Mouse (Mus musculus) embryonic facial prominence, embryonic 11.5 days (tissue): ENCODE results near the gene Narf. TPM values are rescaled to one million over a fixed set of nuclear protein-coding genes. Genes with fewer than 3 reads are reported as not detected.
A peak's percentile ranks its signal among the peaks of the same experiment; 100 is the strongest.

Source experiments
- ATAC-seq: fragments of 200-750 bp; cut with Nextera tagmentation; replicated peaks from 2 replicates; pipeline ENCODE4 v1.8.0; 2017; ENCODE audit warnings: low read depth; ENCODE audit not compliant: insufficient number of reproducible peaks, low FRiP score, low TSS enrichment
- DNase-seq: peaks from one replicate; pipeline ENCODE4 v3.0.0-alpha.2; 2015; ENCODE audit warnings: low spot score
- H3K27ac ChIP-seq: fragments of 300-500 bp; sonication (generic); replicated peaks from 2 replicates; pipeline ENCODE4 v1.5.1; 2014; ENCODE audit warnings: mild to moderate bottlenecking, low read depth, low read length, control low read depth
- H3K27me3 ChIP-seq: fragments of 300-500 bp; sonication (generic); 2 replicates; pipeline ENCODE4 v1.6.1; 2014; ENCODE audit warnings: mild to moderate bottlenecking, low read length, moderate library complexity, mixed read lengths; ENCODE audit not compliant: control insufficient read depth, insufficient read depth
- H3K36me3 ChIP-seq: fragments of 300-500 bp; sonication (generic); replicated peaks from 2 replicates; pipeline ENCODE4 v1.6.1; 2014; ENCODE audit warnings: low read depth, mild to moderate bottlenecking, low read length, moderate library complexity, mixed read lengths; ENCODE audit not compliant: control insufficient read depth, insufficient read depth
- H3K4me1 ChIP-seq: fragments of 300-500 bp; sonication (generic); 2 replicates; pipeline ENCODE4 v1.6.1; 2014; ENCODE audit warnings: low read length, mixed read lengths; ENCODE audit not compliant: control insufficient read depth, insufficient read depth
- H3K4me2 ChIP-seq: fragments of 300-500 bp; sonication (generic); 2 replicates; pipeline ENCODE4 v1.6.1; 2014; ENCODE audit warnings: low read depth, mild to moderate bottlenecking, control low read depth, low read length, moderate library complexity
- H3K4me3 ChIP-seq: fragments of 300-500 bp; sonication (generic); 2 replicates; pipeline ENCODE4 v1.5.1; 2014; ENCODE audit warnings: low read depth, low read length, control low read depth
- H3K9ac ChIP-seq: fragments of 300-500 bp; sonication (generic); replicated peaks from 2 replicates; pipeline ENCODE4 v1.6.1; 2014; ENCODE audit warnings: mild to moderate bottlenecking, control low read depth, low read length
- H3K9me3 ChIP-seq: fragments of 300-500 bp; sonication (generic); replicated peaks from 2 replicates; pipeline ENCODE4 v1.6.1; 2016; ENCODE audit warnings: mild to moderate bottlenecking, low read length, inconsistent platforms, mixed read lengths; ENCODE audit not compliant: control insufficient read depth
- WGBS: fragments of 180-500 bp; shearing (Covaris S2); extraction: QIAGEN DNeasy Blood & Tissue Kit; methylation state at CpG from one replicate; pipeline ENCODE4 v1.1.7; 2014; 5-methylcytosine and 5-hydroxymethylcytosine counted together
- polyA plus RNA-seq: library from polyadenylated mRNA; unstranded; fragments of >200 nt; fragmentation: Nextera tagmentation; extraction: Ambion mirVana; gene quantifications from 2 replicates; pipeline ENCODE4 v1.2.1, GENCODE M21; 2014

The Narf gene
- polyA plus RNA-seq, 1 experiment from 2014 or later, result 62.2 TPM

- no peaks in the 10 kb centered on the region for H3K9me3 ChIP-seq
- H3K4me2 ChIP-seq, result peak within 1 kb of the TSS; percentile 64
- no peaks in the 10 kb centered on the region; the same call in 1 of the 2 replicates for H3K36me3 ChIP-seq
- ATAC-seq, result peak; percentile 87
- DNase-seq, result peak; percentile 83
- no peak within 1 kb of the TSS for H3K27ac ChIP-seq
- peak within 1 kb of the TSS; percentile 61 for H3K4me3 ChIP-seq
- no peaks in the 10 kb centered on the region; the same call in 1 of the 2 replicates for H3K4me1 ChIP-seq
- H3K27me3 ChIP-seq, result no peaks in the 10 kb centered on the region
- H3K9ac ChIP-seq, result peak within 1 kb of the TSS; percentile 68
- under 1% methylated on average over 23 of the region's 23 CpGs for WGBS
These were observed 8.0 kb upstream of the Narf start, which contains the start of gene Cybc1 for GRCm38 (mm10) chr11:121229018-121229439. Gene Cybc1 (minus strand): TSS chr11:121229322.

- no peaks in the 10 kb centered on the region for H3K36me3 ChIP-seq
- H3K9ac ChIP-seq, result no peak overlapping the region
- H3K4me3 ChIP-seq, result no peak overlapping the region
- no peaks in the 10 kb centered on the region; the same call in 1 of the 2 replicates for H3K4me1 ChIP-seq
- H3K27me3 ChIP-seq, result no peaks in the 10 kb centered on the region
- 74% methylated on average over 4 of the region's 4 CpGs for WGBS
- H3K4me2 ChIP-seq, result no peak overlapping the region
- ATAC-seq (no peak), DNase-seq (no peak)
- H3K27ac ChIP-seq, result no peak overlapping the region
- H3K9me3 ChIP-seq, result no peaks in the 10 kb centered on the region
These were observed 5.9 kb upstream of the Narf start for GRCm38 (mm10) chr11:121231191-121231590.

GRCm38 (mm10) chr11:121231628-121232291 is 5.3 kb upstream of the Narf start:
- WGBS, result 62% methylated on average over 4 of the region's 4 CpGs
- Histone ChIP-seq H3K4me1 (no peaks in the 10 kb centered on the region; the same call in 1 of the 2 replicates), H3K36me3 (no peaks in the 10 kb centered on the region), H3K4me2 (no peak overlapping the region), H3K27ac (no peak overlapping the region), H3K4me3 (no peak overlapping the region), H3K9ac (no peak overlapping the region), H3K9me3 (no peaks in the 10 kb centered on the region), H3K27me3 (no peaks in the 10 kb centered on the region)
- DNase-seq (no peak), ATAC-seq (no peak)

GRCm38 (mm10) chr11:121232706-121233105 is 4.3 kb upstream of the Narf start:
- ATAC-seq (no peak), DNase-seq (no peak)
- H3K9me3 ChIP-seq, result no peaks in the 10 kb centered on the region
- H3K36me3 ChIP-seq, result no peaks in the 10 kb centered on the region
- no peaks in the 10 kb centered on the region for H3K27me3 ChIP-seq
- H3K4me3 ChIP-seq, result no peak overlapping the region
- no peaks in the 10 kb centered on the region; the same call in 1 of the 2 replicates for H3K4me1 ChIP-seq
- no peak overlapping the region for H3K27ac ChIP-seq
- 43% methylated on average over 4 of the region's 4 CpGs for WGBS
- H3K4me2 ChIP-seq, result no peak overlapping the region
- no peak overlapping the region for H3K9ac ChIP-seq

GRCm38 (mm10) chr11:121235475-121236238 is 1.4 kb upstream of the Narf start:
- Histone ChIP-seq H3K36me3 (no peaks in the 10 kb centered on the region), H3K9me3 (no peaks in the 10 kb centered on the region), H3K27ac (no peak overlapping the region), H3K9ac (no peak overlapping the region; the same call in 1 of the 2 replicates), H3K4me2 (no peak overlapping the region; the same call in 1 of the 2 replicates), H3K4me1 (no peaks in the 10 kb centered on the region), H3K4me3 (no peak overlapping the region), H3K27me3 (no peaks in the 10 kb centered on the region)
- DNase-seq (peak; percentile 45), ATAC-seq (no peak)
- 17% methylated on average over 9 of the region's 9 CpGs for WGBS

- Histone ChIP-seq H3K9ac (peak overlapping the region; percentile 80), H3K4me3 (peak overlapping the region; percentile 62), H3K4me1 (no peaks in the 10 kb centered on the region), H3K36me3 (no peaks in the 10 kb centered on the region; the same call in 1 of the 2 replicates), H3K4me2 (peak overlapping the region; percentile 53), H3K9me3 (no peaks in the 10 kb centered on the region), H3K27ac (peak overlapping the region; percentile 75), H3K27me3 (no peaks in the 10 kb centered on the region)
- peak; percentile 63 for DNase-seq
- ATAC-seq, result peak; percentile 68
- WGBS, result 6% methylated on average over 28 of the region's 28 CpGs
These were observed 484 bp downstream of the Narf start for GRCm38 (mm10) chr11:121237345-121238128.

- DNase-seq (no peak), ATAC-seq (no peak)
- no peak overlapping the region for H3K4me2 ChIP-seq
- H3K9me3 ChIP-seq, result no peaks in the 10 kb centered on the region
- no peak overlapping the region for H3K27ac ChIP-seq
- no peak overlapping the region for H3K9ac ChIP-seq
- no peak overlapping the region for H3K4me3 ChIP-seq
- peaks cover 6% of the 10 kb centered on the region for H3K36me3 ChIP-seq
- WGBS, result 94% methylated on average over 2 of the region's 2 CpGs
- no peaks in the 10 kb centered on the region for H3K27me3 ChIP-seq
- no peaks in the 10 kb centered on the region for H3K4me1 ChIP-seq
These were observed 2.6 kb downstream of the Narf start for GRCm38 (mm10) chr11:121239669-121240068.
